Comparison of ENCODE assay signal across 18 mouse cellular contexts in the genomic region with DNA sequence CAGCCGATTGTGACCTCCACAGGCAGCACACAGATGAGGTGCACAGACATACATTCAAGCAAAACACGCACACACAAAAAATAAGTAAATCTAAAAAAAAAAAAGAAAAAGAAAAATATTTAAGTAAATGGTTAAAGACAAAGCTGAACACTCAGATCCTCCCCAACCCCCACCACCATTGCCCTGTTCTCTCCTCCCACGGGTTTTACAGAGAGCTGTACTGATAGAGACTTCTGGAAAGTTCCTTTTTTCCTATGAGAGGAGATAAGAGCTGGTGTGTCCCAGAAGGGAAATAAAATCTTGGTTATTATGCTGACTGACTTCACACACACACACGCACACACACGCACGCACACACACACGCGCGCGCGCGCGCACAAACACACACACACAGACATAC.
"Had no signal": no experiment of that assay in that cellular context is flagged by ENCODE, and none has a peak within 500 bp of the region (broad histone marks: within the 10 kb centered on the region; RNA-seq: fewer than 3 reads in every experiment).

No protein-coding gene starts in this region.

- ATAC-seq: liver, postnatal 0 days; lung, postnatal 0 days; midbrain, embryonic 13.5 days; midbrain, embryonic 15.5 days had no signal

- H3K9ac ChIP-seq: liver, postnatal 0 days; lung, embryonic 15.5 days; midbrain, embryonic 13.5 days; midbrain, embryonic 15.5 days; neural tube, embryonic 12.5 days; stomach, embryonic 15.5 days had no signal

- H3K4me3 ChIP-seq: lung, embryonic 15.5 days; midbrain, embryonic 13.5 days; midbrain, embryonic 15.5 days; neural tube, embryonic 12.5 days; stomach, embryonic 15.5 days had no signal

- H3K27ac ChIP-seq: lung, embryonic 15.5 days; macrophage; midbrain, embryonic 13.5 days; midbrain, embryonic 15.5 days; neural tube, embryonic 12.5 days; stomach, embryonic 15.5 days; stomach, postnatal 0 days had no signal

- H3K27me3 ChIP-seq: lung, embryonic 15.5 days; megakaryocyte, embryonic 14.5 days; midbrain, embryonic 13.5 days; midbrain, embryonic 15.5 days; neural tube, embryonic 12.5 days; stomach, embryonic 15.5 days had no signal

- H3K4me2 ChIP-seq: lung, embryonic 15.5 days; midbrain, embryonic 11.5 days; midbrain, embryonic 13.5 days; midbrain, embryonic 15.5 days; neural tube, embryonic 12.5 days; stomach, embryonic 15.5 days had no signal

- H3K36me3 ChIP-seq: lung, embryonic 15.5 days; midbrain, embryonic 13.5 days; midbrain, embryonic 15.5 days; neural tube, embryonic 12.5 days; stomach, embryonic 15.5 days had no signal

- DNase-seq: liver, postnatal 0 days; lung, adult 2 months; lung, postnatal 14 days; lung, postnatal 36 days; right cerebral cortex, postnatal 14 days; thymus, adult 18-20 months; thymus, postnatal 14 days; thymus, postnatal 36 days had no signal

- H3K4me1 ChIP-seq: lung, embryonic 15.5 days; midbrain, embryonic 13.5 days; midbrain, embryonic 15.5 days; neural tube, embryonic 12.5 days; stomach, embryonic 15.5 days had no signal

- H3K9me3 ChIP-seq: lung, embryonic 15.5 days; megakaryocyte, embryonic 14.5 days; midbrain, embryonic 13.5 days; midbrain, embryonic 15.5 days; neural tube, embryonic 12.5 days; stomach, embryonic 15.5 days had no signal
